Comparison of ENCODE assay signal across 18 mouse cellular contexts in the genomic region with DNA sequence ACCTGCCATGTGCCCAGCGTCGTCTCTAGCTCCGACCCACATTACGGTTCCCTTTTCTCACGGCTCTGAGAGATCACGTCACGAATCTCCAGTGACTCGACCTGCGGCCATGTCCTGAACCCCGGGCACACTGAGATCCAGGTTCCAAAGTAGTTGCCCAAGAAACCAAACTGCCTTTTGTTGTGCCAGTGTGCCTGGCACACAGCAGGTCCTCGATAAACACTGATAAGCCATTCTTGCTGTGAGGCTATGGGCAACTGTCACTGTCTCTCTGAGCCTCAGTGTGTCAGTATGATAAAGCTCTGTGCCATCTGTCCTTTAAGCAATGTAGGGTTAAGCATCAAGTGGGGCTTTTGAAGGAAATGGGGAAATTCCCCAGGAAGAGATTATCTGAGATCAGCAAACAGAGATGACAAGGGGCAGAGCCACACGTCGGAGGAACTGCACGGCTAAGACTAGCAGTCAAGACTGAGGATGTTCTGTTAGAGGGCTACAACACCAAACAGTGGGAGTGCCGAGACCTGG. TPM values are rescaled to one million over a fixed set of nuclear protein-coding genes. Genes with fewer than 3 reads are reported as not detected.
DNase-seq lines count a peak whose midpoint lies in the region; ATAC-seq and TF ChIP-seq lines count a peak whose summit lies in the region.
"Had no signal": no experiment of that assay in that cellular context is flagged by ENCODE, and none has a peak within 500 bp of the region (broad histone marks: within the 10 kb centered on the region; RNA-seq: fewer than 3 reads in every experiment).

No protein-coding gene starts in this region.

- ATAC-seq in inflammation-experienced regulatory T-cells, adult 6 months: peak; percentile 95
- no peak for ATAC-seq in intestine, postnatal 0 days

- no peak for TF ChIP-seq POLR2A in spleen, adult 2 months (IDR thresholded peaks at IDR 0.05; ENCODE audit: low read depth, low read length)

- intact Hi-C loops in gastrocnemius, adult 2 months (cut with DNase I): no loop called here
- intact Hi-C loops in gastrocnemius, postnatal 36 days (cut with DNase I): no loop called here

- no peaks in the 10 kb centered on the region for H3K36me3 ChIP-seq in spleen, adult 2 months (ENCODE audit: control insufficient read depth, insufficient read depth, low read length)
- no peaks in the 10 kb centered on the region for H3K36me3 ChIP-seq in splenic B cell, adult 2 months (ENCODE audit: control insufficient read depth, insufficient read depth, low read length, poor library complexity, severe bottlenecking)
- no peaks in the 10 kb centered on the region for H3K36me3 ChIP-seq in intestine, postnatal 0 days (ENCODE audit: control insufficient read depth, insufficient read depth)
- H3K36me3 ChIP-seq: embryonic facial prominence, embryonic 12.5 days; hindbrain, embryonic 15.5 days; limb, embryonic 13.5 days had no signal

- WGBS in spleen, adult 2 months: 49% methylated on average over 15 of the region's 15 CpGs
- 73% methylated on average over 15 of the region's 15 CpGs for WGBS in intestine, postnatal 0 days

- H3K27ac ChIP-seq in gastrocnemius, adult 2 months: peak overlapping the region; percentile 83
- 0 out of 2 replicates have a peak overlapping the region, but pooled peaks have one; percentile 8 for H3K27ac ChIP-seq in spleen, adult 2 months (ENCODE audit: insufficient read depth, low read length)
- no peak overlapping the region for H3K27ac ChIP-seq in intestine, postnatal 0 days (ENCODE audit: low read depth, low read length)
- H3K27ac ChIP-seq: embryonic facial prominence, embryonic 12.5 days; hindbrain, embryonic 15.5 days; layer of hippocampus, adult 2 months; limb, embryonic 13.5 days had no signal

- H3K9me3 ChIP-seq in intestine, postnatal 0 days (ENCODE audit: control insufficient read depth): no peaks in the 10 kb centered on the region
- H3K9me3 ChIP-seq: embryonic facial prominence, embryonic 12.5 days; hindbrain, embryonic 15.5 days; limb, embryonic 13.5 days had no signal

- peaks cover 10% of the 10 kb centered on the region; the same call in 1 of the 2 replicates for H3K4me1 ChIP-seq in spleen, adult 2 months (ENCODE audit: control insufficient read depth, insufficient read depth, insufficient read length)
- 0 out of 2 replicates have a peak, but pooled peaks cover 6% of the 10 kb centered on the region for H3K4me1 ChIP-seq in intestine, postnatal 0 days (replicated peaks; ENCODE audit: control insufficient read depth, insufficient read depth, low read length)

- no peak for TF ChIP-seq CTCF in gastrocnemius, adult 2 months (IDR thresholded peaks at IDR 0.05)
- TF ChIP-seq CTCF in spleen, adult 2 months (IDR thresholded peaks at IDR 0.05; ENCODE audit: extremely low read depth, insufficient read depth, insufficient read length, insufficient replicate concordance): no peak
- no peak for TF ChIP-seq CTCF in intestine, postnatal 0 days (IDR thresholded peaks at IDR 0.05; ENCODE audit: low read depth)

- H3K4me2 ChIP-seq in intestine, postnatal 0 days (replicated peaks; ENCODE audit: low read depth): no peak overlapping the region
- H3K4me2 ChIP-seq: embryonic facial prominence, embryonic 12.5 days; hindbrain, embryonic 15.5 days; limb, embryonic 13.5 days; midbrain, embryonic 11.5 days had no signal

- no peak for DNase-seq in gastrocnemius, adult 2 months
- DNase-seq in gastrocnemius, postnatal 36 days: no peak
- no peak for DNase-seq in spleen, adult 2 months (ENCODE audit: low read depth in 1 of 2, low spot score in 2 of 2)
- DNase-seq in spleen, postnatal 4 days (ENCODE audit: low spot score in 2 of 2): no peak
- peak; percentile 57 for DNase-seq in splenic B cell, adult 2 months (ENCODE audit: low read depth, low spot score)
- DNase-seq in frontal cortex, postnatal 14 days (ENCODE audit: low spot score in 2 of 2): no peak
- DNase-seq: adrenal gland, postnatal 10 days; heart, postnatal 10 days; kidney, adult 9 months; right cerebral cortex, adult 18-20 months; thymus, postnatal 4 days had no signal

- H3K27me3 ChIP-seq in spleen, adult 2 months (ENCODE audit: control insufficient read depth, insufficient read depth, low read length): no peaks in the 10 kb centered on the region
- H3K27me3 ChIP-seq in splenic B cell, adult 2 months (ENCODE audit: control insufficient read depth, insufficient read depth, low read length, poor library complexity, severe bottlenecking): no peaks in the 10 kb centered on the region
- H3K27me3 ChIP-seq in intestine, postnatal 0 days (replicated peaks; ENCODE audit: control insufficient read depth, insufficient read depth, low read length): no peaks in the 10 kb centered on the region
- H3K27me3 ChIP-seq: hindbrain, embryonic 15.5 days; limb, embryonic 13.5 days had no signal

- no peak overlapping the region for H3K4me3 ChIP-seq in gastrocnemius, adult 2 months
- H3K4me3 ChIP-seq in spleen, adult 2 months (ENCODE audit: extremely low read depth, insufficient read depth, insufficient read length): no peak overlapping the region
- no peak overlapping the region for H3K4me3 ChIP-seq in intestine, postnatal 0 days (ENCODE audit: low read depth, low read length)
- H3K4me3 ChIP-seq: embryonic facial prominence, embryonic 12.5 days; hindbrain, embryonic 15.5 days; layer of hippocampus, adult 2 months; limb, embryonic 13.5 days had no signal

- H3K9ac ChIP-seq in intestine, postnatal 0 days (ENCODE audit: low read depth, low read length): no peak overlapping the region
- H3K9ac ChIP-seq: embryonic facial prominence, embryonic 12.5 days; hindbrain, embryonic 15.5 days; limb, embryonic 13.5 days had no signal

RNA-seq across cellular contexts. Expression of a gene that starts 4.2 kb away (rescaled TPM):
- 10 to 100 TPM; 14.0 to 15.9 TPM for total RNA-seq in gastrocnemius, adult 2 months (2021)
- 10 to 100 TPM; 14.1 to 15.9 TPM for total RNA-seq in gastrocnemius, postnatal 36 days (2021)
- 22.1 and 26.8 TPM in 2 replicates for polyA plus RNA-seq in spleen, adult 2 months (2012; rRNA removed)
- 10 to 100 TPM in 1 of 3 experiments, 1 to 10 TPM in 2; 3.1 to 11.0 (median 8.1) TPM for polyA plus RNA-seq in inflammation-experienced regulatory T-cells, adult 6 months (2017; shearing (Covaris generic))
- polyA plus RNA-seq in intestine, postnatal 0 days (2015; fragmentation: Nextera tagmentation; extraction: Ambion mirVana): 21.2 and 28.3 TPM in 2 replicates

RNA-seq across cellular contexts. Expression of a gene that starts 15.9 kb away (rescaled TPM):
- total RNA-seq in gastrocnemius, adult 2 months (2021): 100 to 1,000 TPM; 748 to 815 TPM
- total RNA-seq in gastrocnemius, postnatal 36 days (2021): 100 to 1,000 TPM; 835 to 915 TPM
- 41.6 and 48.4 TPM in 2 replicates for polyA plus RNA-seq in spleen, adult 2 months (2012; rRNA removed)
- polyA plus RNA-seq in inflammation-experienced regulatory T-cells, adult 6 months (2017; shearing (Covaris generic)): under 1 TPM in 1 of 3 experiments, not detected in 2; 0.30 TPM
- 2.7 and 3.3 TPM in 2 replicates for polyA plus RNA-seq in intestine, postnatal 0 days (2015; fragmentation: Nextera tagmentation; extraction: Ambion mirVana)

RNA-seq across cellular contexts. Expression of a gene that starts 34.4 kb away (rescaled TPM):
- 1 to 10 TPM; 1.2 to 1.4 TPM for total RNA-seq in gastrocnemius, adult 2 months (2021)
- total RNA-seq in gastrocnemius, postnatal 36 days (2021): under 1 TPM; 0.77 to 0.96 TPM
- polyA plus RNA-seq in spleen, adult 2 months (2012; rRNA removed): 0.94 and 1.8 TPM in 2 replicates
- polyA plus RNA-seq in inflammation-experienced regulatory T-cells, adult 6 months (2017; shearing (Covaris generic)): under 1 TPM in 1 of 3 experiments, not detected in 2; 0.18 TPM
- polyA plus RNA-seq in intestine, postnatal 0 days (2015; fragmentation: Nextera tagmentation; extraction: Ambion mirVana): 40.4 and 48.0 TPM in 2 replicates

RNA-seq across cellular contexts. Expression of a gene that starts 44.8 kb away (rescaled TPM):
- 10 to 100 TPM; 47.2 to 61.7 TPM for total RNA-seq in gastrocnemius, adult 2 months (2021)
- 10 to 100 TPM; 36.2 to 45.2 TPM for total RNA-seq in gastrocnemius, postnatal 36 days (2021)
- polyA plus RNA-seq in spleen, adult 2 months (2012; rRNA removed): 325 and 338 TPM in 2 replicates
- 100 to 1,000 TPM in 1 of 3 experiments, 10 to 100 TPM in 2; 70.7 to 113 (median 98.7) TPM for polyA plus RNA-seq in inflammation-experienced regulatory T-cells, adult 6 months (2017; shearing (Covaris generic))
- 10.3 and 12.4 TPM in 2 replicates for polyA plus RNA-seq in intestine, postnatal 0 days (2015; fragmentation: Nextera tagmentation; extraction: Ambion mirVana)

RNA-seq across cellular contexts. Expression of a gene that starts 51.8 kb away (rescaled TPM):
- total RNA-seq in gastrocnemius, adult 2 months (2021): 1 to 10 TPM; 2.4 to 3.3 TPM
- 1 to 10 TPM; 2.5 to 4.4 TPM for total RNA-seq in gastrocnemius, postnatal 36 days (2021)
- polyA plus RNA-seq in spleen, adult 2 months (2012; rRNA removed): 0.92 and 1.0 TPM in 2 replicates
- polyA plus RNA-seq in inflammation-experienced regulatory T-cells, adult 6 months (2017; shearing (Covaris generic)): under 1 TPM in 2 of 3 experiments, not detected in 1; 0.09 to 0.13 TPM
- polyA plus RNA-seq in intestine, postnatal 0 days (2015; fragmentation: Nextera tagmentation; extraction: Ambion mirVana): 0.70 and 0.78 TPM in 2 replicates

Comparison
In these comparisons a context has a peak if more than half of its experiments do, and no peak if none do; other contexts are left out.
1. RNA of a gene that starts 34.4 kb away (polyA plus RNA-seq): 40.4 to 48.0 TPM in intestine, postnatal 0 days; 0.94 to 1.8 TPM in spleen, adult 2 months and 0.18 TPM in inflammation-experienced regulatory T-cells, adult 6 months; every median in the first group is over 10 times any median in the second.